Mouse (Mus musculus): ENCODE measurements at regions not wholly inside any gene's neighbourhood (a gene's known extent, or its start where the extent isn't known, plus 50 kb on each side); places are given as distances from the start of the nearest gene placed in this dataset.

DNA sequence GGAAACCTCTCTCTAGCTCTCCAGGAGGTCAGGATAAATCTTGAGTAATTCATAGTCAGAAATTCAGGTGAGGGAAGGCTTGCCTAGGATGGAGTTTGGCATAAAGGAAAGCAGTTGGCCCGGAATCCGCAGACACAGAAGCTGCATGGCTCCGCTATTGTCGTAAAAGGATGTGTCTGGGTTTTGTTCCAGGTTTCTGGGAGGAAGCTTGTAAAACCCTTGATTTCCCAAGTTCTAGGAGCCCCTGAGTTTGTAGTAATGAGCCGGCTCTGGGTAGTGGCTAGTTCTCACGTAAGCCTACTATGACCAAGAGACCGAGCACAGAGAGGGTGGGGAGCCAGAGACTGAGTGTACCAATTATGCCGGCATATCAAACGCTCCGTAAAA, 52.7 kb upstream of the Gm21915 start:
- in situ Hi-C loops (cut with MboI, MseI) = no loop called here

GRCm38 (mm10) chr9:40617036-40617675, 53.3 kb upstream of the Gm21915 start:
- in situ Hi-C loops (cut with MboI, MseI) = no loop called here

- in situ Hi-C loops (cut with MboI, MseI) = no loop called here
Measured at GRCm38 (mm10) chr9:40616426-40617035, 53.9 kb upstream of the Gm21915 start.

- in situ Hi-C loops (cut with MboI, MseI) = no loop called here
Measured at GRCm38 (mm10) chr9:40615891-40616290, 54.5 kb upstream of the Gm21915 start.

- in situ Hi-C loops (cut with MboI, MseI) = no loop called here
Measured at GRCm38 (mm10) chr9:40614071-40614470, 56.3 kb upstream of the Gm21915 start.

DNA sequence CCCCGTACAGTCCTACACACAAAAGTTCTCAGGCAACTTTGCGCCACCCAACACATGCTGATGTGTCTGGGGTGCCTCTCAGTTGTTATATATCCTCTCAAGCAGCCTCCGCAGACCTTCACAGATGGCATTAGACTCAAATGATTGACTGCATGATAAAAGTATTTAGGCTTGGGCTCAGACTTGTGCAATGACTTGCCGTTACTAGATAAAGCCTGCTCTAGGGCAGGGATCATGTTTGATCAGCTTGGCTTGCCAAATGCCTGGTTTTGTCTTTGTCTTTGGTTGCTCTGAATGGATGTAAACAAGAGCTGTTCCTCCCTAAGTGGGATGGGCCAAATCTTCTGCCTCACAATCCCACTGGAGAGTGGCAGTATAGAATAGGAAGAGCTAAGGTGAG, 57.2 kb upstream of the Gm21915 start:
- in situ Hi-C loops (cut with MboI, MseI) = no loop called here

DNA sequence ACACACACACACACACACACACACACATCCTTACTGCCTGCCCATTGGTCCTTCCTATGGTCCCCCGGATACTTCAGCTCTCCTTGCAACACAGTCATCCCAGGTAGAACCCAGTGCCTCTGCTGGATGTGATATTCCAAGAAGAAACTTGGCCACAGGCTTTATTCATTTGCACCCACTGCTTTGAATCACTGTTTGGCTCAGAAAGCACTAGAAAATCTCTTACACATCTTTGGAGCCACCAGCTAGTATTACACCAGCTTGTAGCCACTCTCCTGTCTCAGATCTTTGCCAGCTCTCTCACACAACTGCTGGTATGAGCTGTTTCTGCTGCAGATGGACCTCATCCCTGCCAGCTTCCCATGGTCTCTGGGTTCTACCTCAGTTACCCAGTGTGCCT, 57.7 kb upstream of the Gm21915 start:
- in situ Hi-C loops (cut with MboI, MseI) = no loop called here

- in situ Hi-C loops (cut with MboI, MseI) = no loop called here
Measured at GRCm38 (mm10) chr9:40612312-40612711, 58.1 kb upstream of the Gm21915 start.

GRCm38 (mm10) chr9:40611626-40612025, 58.8 kb upstream of the Gm21915 start:
- in situ Hi-C loops (cut with MboI, MseI) = no loop called here

- in situ Hi-C loops (cut with MboI, MseI) = no loop called here
Measured at GRCm38 (mm10) chr9:40608596-40608995, 61.8 kb upstream of the Gm21915 start.

DNA sequence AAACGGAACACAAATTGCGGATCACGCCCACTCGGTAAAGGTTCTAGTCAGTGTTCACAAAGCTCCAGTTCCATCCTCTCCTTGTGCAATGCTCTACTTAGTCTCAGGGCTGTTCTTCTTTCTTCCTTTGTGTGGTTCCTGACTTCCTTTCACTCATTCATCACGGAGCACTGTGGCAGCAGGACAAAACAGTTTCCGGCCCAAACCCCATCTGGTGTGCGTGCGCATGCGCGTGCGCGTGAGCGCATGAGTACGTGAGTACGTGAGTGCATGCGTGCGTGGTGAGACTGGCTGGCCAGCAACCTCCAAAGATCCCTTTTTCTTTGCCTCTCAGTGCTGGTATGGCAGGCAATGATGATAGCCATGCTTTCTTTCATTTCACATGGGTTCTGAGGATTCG, 62.5 kb upstream of the Gm21915 start:
- in situ Hi-C loops (cut with MboI, MseI) = no loop called here

- in situ Hi-C loops (cut with MboI, MseI) = no loop called here
Measured at GRCm38 (mm10) chr9:40603521-40603920, 66.9 kb upstream of the Gm21915 start.

DNA sequence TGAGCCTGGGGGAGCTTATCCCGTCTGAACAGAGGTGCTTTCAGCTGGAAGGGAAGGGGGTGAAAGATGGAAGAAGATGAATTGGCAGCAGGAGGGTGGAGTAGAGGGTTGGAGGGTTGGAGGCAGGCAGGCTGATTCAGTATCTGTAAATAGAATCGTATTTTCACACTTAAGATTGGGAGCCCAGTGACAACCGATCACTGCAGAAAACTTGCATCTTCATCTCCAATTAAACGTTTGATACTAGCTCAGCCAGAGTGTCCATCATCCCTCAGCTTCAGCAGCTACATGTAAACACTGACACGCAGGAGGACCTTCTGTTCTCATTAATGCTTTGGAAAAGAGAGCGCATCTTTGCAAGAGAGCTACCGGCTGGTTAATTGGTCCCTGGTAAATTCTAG, 67.2 kb upstream of the Gramd1b start:
- in situ Hi-C loops (cut with MboI, MseI) = no loop called here

DNA sequence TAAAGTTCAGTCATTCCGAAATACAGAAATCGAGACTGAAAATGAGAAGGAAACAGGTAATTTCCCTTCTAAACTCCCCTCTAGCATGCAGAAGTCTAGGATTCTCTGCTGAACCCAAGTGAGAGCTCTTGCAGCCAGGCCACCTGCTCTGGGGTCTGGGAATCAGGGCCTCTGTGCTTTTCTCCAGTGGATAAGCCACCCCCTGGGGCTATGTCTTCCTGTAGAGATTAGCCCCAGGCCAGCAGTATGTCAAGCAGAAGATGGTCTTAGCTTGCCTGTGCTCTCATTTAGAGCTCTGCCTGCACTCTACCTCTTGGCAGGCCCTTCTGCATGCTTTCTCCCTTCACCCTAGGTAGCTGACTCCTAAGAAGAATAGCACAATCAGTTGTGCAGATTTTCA, 56.2 kb upstream of the Gramd1b start:
- in situ Hi-C loops (cut with MboI, MseI) = loop anchor here (5.0 to 10.0 kb wide), 2 partner anchors 175 to 363 kb away; no protein-coding TSS in a partner anchor

DNA sequence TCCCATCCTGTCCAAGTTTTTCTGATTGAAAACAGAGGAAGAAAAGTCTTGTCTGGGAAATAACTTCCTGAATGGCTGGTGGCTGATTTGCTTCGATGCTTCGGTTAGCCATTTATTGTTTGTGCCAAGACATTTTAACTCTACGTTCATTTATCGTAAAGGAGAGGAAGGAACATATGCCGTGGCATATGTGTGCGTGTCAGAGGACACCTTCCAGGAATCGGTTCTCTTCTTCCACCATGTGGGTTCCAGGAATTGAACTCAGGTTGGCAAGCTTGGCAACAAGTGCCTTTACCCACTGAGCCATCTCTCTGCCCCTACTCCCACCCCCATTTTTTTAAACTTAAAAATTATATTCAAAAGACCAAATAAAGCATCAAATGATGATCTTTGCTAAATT, 55.4 kb upstream of the Gramd1b start:
- in situ Hi-C loops (cut with MboI, MseI) = loop anchor here (5.0 to 10.0 kb wide), 2 partner anchors 174 to 362 kb away; no protein-coding TSS in a partner anchor

DNA sequence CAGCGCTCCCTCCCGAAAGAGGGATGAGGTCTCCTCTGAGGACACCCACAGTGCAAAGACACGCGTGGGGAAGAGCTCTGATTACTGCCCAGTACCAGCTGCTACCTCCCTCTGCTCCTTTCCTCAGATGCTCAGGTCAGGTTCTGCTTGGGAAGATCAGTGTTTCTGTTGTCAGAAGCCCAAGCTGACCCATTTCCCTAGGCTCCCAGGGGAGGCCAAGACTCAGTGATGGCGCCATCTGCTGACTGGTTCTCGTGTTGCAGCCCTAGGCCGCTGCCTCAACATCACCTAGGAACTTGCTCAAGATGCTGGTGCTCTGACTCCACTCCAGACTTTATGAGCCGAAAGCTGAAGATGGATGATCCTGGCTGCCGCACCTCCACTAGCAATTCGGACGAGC, 52.4 kb upstream of the Gramd1b start:
- in situ Hi-C loops (cut with MboI, MseI) = loop anchor here (10.0 kb wide), 1 partner anchor 359 kb away; no protein-coding TSS in a partner anchor

DNA sequence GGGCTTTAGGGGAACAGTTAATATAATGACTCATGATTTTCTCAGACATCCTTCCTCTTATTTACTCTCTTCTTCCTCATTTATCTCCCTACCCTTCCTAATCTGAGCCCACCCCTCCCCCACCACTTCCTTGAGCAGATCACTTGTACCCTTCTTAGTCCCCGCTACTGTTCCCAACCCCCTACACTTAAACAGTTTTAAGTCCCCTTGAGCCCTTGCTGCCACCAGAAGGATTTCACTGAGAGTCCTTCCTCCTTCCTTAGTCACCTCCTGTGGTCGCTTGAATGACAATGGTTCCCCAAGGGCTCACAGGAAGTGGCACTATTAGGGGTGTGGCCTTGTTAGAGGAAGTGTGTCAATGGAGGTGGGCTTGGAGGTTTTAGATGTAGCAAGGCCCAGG, 50.7 kb upstream of the Gramd1b start:
- in situ Hi-C loops (cut with MboI, MseI) = loop anchor here (10.0 kb wide), 1 partner anchor 357 kb away; no protein-coding TSS in a partner anchor

All from T-helper 1 cell (primary cell).